Mouse (Mus musculus) gastrocnemius, postnatal 4 days (tissue): Measurements from ENCODE around the gene Ctnna2. TPM values are rescaled to one million over a fixed set of nuclear protein-coding genes. Genes with fewer than 3 reads are reported as not detected.

Experiments
- DNase-seq, 2 experiments: peaks; one replicate each; pipeline ENCODE4 v3.0.0; 2021 to 2022; ENCODE audit warnings: low spot score in 2 of 2, mixed read lengths in 2 of 2
- total RNA-seq, 2 experiments: library from RNA; stranded (reverse); gene quantifications; 2 replicates each; pipeline ENCODE4 v1.2.3; 2021

Ctnna2 gene
- total RNA-seq, 2 experiments from 2014 or later, result 0.52 to 0.62 TPM

- DNase-seq, result no peak
Measured at GRCm38 (mm10) chr6:77430381-77430780, 549.1 kb downstream of the Ctnna2 start.

GRCm38 (mm10) chr6:77425746-77426145 lies 553.8 kb downstream of the Ctnna2 start:
- no peak for DNase-seq

GRCm38 (mm10) chr6:77424826-77425225 lies 554.7 kb downstream of the Ctnna2 start:
- DNase-seq, result no peak

DNA sequence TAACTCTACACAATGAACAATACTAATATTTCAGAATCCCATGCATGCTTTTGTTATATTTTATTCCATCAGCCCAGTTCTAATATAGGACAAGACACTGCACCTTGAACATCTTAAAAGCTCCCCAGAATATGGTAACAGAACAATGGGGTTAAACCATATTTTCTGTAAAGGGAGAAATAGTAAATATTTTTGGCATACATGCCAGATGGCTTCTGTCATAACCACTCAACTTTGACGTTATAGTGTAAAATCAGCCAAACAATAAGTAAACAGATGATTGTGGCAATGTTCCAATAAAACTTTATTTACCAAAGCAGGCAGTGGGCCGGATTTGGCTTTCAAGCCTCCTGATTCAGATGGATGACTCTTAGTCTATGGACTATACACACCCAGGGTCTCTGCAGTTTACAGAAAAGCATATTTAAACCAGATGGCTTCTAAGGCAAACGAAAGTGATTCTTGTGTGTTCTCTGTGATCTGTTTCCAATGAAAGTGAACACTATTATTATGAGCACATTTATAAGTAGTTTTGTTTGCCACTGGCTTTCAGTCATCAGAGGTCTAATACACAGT lies 557.8 kb downstream of the Ctnna2 start:
- DNase-seq, result no peak

DNA sequence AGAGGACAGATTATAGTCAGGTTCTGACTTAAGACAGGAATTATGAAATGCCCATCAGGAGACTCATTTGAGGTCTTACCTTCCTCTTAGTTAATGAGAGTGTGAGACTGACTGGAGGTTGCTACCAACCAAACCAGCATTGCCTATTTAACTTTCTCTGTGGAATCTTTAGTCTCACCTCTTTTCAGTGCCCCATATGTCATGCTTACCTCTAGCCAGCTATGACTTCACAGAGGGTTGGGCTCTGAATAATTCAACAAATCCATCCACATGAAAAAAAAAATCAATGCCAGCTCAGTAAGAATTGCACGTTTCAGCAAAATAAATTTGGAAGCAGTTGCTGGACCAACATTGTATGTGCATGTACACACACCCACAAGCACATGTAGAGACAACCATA lies 562.5 kb downstream of the Ctnna2 start:
- DNase-seq, result no peak

DNA sequence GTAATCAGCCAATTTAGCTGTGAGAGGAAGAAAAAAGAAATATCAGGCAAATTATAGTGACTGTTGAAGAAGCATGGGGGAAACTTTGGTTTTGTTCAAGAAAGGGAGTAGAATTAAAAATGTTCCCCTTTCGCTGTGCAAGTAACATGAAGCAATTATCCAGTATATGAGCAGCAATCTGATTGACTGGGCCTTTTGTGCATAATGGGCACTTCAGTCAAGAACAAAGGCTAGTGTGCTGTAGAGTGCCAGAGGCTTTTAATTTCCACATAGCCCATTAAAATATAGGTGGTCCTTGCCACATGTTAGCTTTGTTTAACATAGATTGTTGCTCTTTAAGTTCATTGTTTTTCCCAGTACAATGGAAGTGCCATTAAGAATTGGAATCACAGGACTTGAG lies 566.0 kb downstream of the Ctnna2 start:
- no peak for DNase-seq

- DNase-seq, result no peak
Measured at GRCm38 (mm10) chr6:77408481-77408880, 571.0 kb downstream of the Ctnna2 start.

DNA sequence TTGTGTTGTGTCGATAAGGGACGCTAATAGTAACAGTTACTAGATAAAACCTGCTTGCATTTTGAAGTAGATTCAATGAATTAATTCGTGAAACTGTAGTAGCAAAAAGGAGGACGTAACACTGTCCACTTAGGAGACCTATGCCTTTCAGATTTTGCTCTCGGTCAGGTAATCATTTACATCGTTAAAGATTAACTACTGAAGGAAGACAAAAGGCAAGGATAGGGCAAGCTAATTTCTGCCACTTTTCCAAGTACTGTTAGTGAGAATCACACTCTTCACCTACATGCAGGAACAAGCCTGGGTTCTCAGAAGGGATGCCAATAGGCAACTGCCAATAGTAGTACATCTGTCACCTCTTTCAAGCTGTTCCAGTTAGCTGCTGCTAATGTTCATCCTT lies 578.7 kb downstream of the Ctnna2 start:
- no peak for DNase-seq

DNA sequence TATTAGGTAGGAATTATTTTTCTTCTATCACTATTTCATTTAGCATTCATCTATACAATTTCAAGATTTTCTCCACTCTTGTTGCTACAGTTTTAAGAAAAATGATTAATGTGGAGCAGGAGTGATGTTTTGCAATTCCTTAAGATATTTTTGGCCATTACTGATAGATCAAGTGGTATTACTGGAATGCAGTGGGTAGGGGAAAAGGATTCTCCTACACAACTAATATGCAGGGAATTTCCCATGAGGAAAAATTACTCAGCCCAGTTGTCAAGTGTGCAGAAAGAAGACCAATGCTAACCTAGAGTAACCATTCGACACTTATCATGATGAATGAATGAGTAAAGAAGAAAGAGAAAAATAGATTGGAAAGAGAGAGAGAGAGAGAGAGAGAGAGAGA lies 587.8 kb downstream of the Ctnna2 start:
- no peak for DNase-seq

GRCm38 (mm10) chr6:77381309-77381708 lies 598.2 kb downstream of the Ctnna2 start:
- no peak for DNase-seq

DNA sequence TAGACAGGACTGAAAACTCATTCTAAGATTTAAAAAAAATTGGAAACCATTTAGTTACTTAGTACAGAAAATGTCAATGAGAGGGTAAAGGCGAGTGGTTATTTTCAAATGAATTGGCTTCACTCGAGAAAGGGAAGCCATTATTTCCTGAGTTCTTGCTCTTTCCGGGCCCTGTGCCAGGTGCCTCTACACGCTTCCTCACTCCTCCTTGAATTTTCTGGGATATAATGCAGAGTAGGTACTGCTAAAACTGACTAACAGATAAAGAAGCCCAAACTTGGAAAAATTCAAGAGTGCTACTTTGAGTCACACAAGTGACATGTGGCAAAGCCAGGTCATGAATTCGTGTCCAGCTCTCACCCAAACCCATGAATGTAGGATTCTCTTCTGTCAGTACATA lies 606.4 kb downstream of the Ctnna2 start:
- no peak for DNase-seq

DNA sequence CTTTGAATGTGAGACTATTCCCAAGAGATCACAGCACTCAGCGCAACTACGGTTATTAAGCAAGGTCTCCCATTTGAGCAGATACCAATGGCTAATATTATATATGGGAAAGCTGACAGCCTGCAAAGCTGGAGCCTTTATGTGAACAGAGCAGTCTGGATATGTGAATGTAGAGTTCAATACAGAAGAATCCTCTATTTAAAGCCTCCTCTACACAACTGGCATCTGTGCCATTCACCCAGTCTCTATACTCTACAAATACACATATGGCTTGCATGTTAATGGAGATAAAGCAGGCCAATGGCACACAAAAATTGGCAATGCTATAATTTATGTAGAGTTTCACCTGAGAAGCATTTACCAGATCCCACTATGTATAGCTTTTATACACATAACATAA lies 608.4 kb downstream of the Ctnna2 start:
- DNase-seq, result no peak

- no peak for DNase-seq
Measured at GRCm38 (mm10) chr6:77358471-77358837, 621.0 kb downstream of the Ctnna2 start.

- no peak for DNase-seq
Measured at GRCm38 (mm10) chr6:77357748-77358470, 621.6 kb downstream of the Ctnna2 start.

- DNase-seq, result no peak
Measured at GRCm38 (mm10) chr6:77354826-77355225, 624.7 kb downstream of the Ctnna2 start.

- DNase-seq, result no peak
Measured at GRCm38 (mm10) chr6:77343781-77344180, 635.7 kb downstream of the Ctnna2 start.

DNA sequence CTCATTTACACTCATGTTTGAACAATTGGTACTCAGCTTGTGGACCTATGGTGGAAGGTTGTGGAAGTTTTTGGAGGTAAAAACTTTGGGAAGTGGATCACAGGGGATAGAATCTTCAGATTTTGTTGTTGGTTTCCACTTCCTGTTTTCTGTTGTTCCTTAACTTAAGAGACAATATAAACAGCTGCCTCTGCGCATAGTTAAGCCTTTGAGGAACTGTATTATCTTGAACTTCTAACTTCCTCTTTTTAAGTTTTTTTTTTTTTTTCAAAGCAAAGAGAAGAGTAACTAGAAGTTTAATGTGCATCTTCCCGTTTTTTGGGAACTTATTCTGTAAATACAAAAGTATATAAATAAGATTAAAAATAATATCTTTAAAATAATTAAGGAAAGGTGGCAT lies 644.0 kb downstream of the Ctnna2 start:
- no peak for DNase-seq

GRCm38 (mm10) chr6:77324748-77325147 lies 654.8 kb downstream of the Ctnna2 start:
- DNase-seq, result no peak

- no peak for DNase-seq
Measured at GRCm38 (mm10) chr6:77324327-77324726, 655.2 kb downstream of the Ctnna2 start.

- DNase-seq, result no peak
Measured at GRCm38 (mm10) chr6:77306796-77307195, 672.7 kb downstream of the Ctnna2 start.

- DNase-seq, result no peak
Measured at GRCm38 (mm10) chr6:77301305-77301704, 678.2 kb downstream of the Ctnna2 start.

DNA sequence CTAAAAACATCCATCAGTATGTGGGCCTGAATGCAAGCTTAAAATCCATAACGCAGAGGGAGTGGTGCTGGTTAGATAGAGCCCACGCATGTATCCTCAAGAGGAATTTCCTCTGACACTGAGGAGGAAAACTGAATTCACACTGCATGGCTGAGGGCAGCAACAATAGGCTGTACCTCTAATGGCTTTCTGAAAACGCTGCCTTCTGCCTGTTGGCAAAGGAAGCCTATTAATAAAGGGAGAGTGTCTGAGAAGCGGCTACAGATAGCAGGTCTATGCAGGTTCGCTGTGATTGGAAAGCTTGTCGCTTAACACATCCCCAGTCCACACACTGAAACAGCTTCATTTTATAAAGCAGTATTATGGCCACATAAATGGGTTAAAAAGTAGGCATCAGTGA lies 688.1 kb downstream of the Ctnna2 start:
- no peak for DNase-seq

DNA sequence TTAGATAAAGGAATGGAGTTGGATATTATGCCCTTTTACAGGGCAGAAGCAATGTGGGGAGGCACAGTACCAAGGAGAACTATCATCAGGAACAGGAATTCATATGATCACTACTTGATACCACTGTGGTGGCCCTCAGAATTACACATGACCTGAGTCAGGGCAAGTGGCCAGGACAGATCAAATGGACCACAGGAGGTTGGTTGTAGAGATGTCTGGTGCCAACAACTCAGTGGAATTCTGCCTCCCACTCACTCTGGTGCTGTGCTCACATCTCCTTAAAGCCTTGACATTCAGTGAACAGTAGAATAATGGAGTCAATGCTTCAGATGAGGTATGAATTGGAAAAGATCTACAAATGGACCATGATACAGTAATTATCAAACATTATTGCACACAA lies 691.1 kb downstream of the Ctnna2 start:
- no peak for DNase-seq
